Mouse (Mus musculus) lung, postnatal 0 days (tissue): ENCODE measurements around the gene Fzd10.

ENCODE experiments used
- CTCF ChIP-seq: IDR thresholded peaks from 2 replicates; pipeline ENCODE4 v1.5.1; 2016; ENCODE audit warnings: antibody characterized with exemption, mild to moderate bottlenecking
- EP300 ChIP-seq: IDR thresholded peaks from 2 replicates; pipeline ENCODE4 v1.6.1; 2016; ENCODE audit warnings: antibody characterized with exemption, mild to moderate bottlenecking, control low read depth

- TF ChIP-seq CTCF (no peak), EP300 (no peak)
These were observed 45.1 kb downstream of the Fzd10 start for GRCm38 (mm10) chr5:128645720-128646119.
